Mouse (Mus musculus): ENCODE data around the gene Itpkc. TPM values are rescaled to one million over a fixed set of nuclear protein-coding genes. Genes with fewer than 3 reads are reported as not detected.

The Itpkc gene
- polyA plus RNA-seq (2012; ENCODE audit: low replicate concordance), result 6.4 and 6.7 TPM in 2 replicates

DNA sequence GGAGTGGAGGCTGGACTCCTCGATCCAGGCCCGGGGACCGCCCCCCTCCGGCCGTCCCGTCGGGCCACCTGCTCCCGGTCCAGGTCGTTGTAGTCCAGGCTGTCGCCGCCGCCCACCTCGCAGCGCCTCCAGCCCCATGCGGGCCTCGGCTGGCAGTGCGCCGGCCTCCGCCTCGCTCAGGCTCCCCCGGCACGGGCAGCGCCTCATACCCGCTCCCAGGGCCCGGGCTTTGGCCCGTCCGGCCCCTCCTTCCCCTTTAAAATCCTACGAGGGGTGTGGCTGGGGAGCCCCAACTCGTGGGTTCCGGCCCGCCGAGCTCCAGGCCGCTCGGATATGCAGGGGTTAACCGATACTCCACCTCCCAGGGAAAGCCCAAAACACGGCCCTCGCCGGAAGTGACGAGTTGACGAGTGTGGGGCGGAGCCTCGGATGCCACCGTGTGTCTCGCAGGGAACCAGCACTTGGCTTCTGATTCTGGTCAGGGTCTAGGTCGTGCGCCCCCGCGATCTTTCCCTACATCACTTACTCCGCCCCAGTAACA is at the start of gene Itpkc:
Gene Itpkc, minus strand, starts transcription at position 381 of the 541 bp plus-strand sequence.

DNA sequence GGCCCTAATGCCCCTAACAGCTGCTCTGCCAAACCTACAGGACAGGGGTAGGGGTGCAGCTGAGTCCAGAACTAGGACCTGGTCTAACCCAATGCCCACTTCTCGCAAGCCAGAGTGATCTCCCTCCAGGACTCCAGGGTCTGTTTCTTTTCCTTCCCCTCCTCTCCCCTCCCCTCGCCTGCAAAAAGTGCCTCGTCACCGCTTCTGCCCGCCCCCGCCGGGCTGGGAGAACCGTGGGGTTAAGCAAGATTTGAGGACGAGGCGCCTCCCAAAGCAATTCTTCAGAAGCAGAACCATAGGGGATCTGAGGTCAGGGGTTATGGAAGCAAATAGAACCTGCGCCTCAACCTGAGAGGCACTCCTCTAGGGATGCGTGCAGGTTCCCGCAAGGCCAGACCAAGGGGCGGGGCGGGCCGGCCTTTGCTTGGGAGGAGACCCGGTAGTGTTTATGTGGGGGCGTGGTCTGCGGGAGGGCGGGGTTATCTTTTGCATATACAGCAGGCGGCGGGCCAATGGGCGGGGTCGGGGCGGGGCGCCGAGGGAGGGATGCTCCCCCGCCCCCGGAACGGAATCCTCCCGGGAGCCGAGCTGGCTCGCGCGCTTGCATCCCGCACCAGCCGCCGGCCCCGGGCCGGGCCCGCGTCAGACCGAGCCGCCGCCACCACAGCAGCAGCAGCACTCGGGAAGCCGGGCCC is 29.9 kb upstream of the Itpkc start, which contains the start of gene Numbl:
Gene Numbl, plus strand, starts transcription at position 229 of the 695 bp plus-strand sequence.

DNA sequence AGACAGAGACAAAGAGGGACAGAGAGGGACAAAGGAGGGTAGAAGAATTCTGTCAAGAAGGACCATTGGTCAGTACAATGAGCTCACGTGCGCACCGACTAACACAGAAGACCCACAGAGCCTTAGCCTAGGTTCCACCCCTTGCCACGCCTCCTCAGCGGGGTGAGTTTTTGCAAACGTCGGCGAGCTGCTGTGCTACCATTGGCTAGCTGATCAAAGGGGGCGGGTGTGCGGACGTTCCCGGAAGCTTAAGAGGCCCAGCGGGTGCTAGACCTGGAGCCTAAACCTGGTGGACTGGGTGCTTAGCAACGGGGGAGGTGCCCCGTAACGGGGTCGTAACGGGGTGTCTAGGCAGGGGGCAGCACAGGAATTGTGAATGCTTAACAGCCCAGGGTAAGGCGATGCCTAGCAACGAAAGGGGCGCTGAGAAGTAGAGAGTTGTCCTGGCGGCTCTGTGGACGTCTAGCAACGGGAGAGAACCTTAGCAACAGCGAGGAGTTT is 4.4 kb upstream of the Itpkc start, which contains the start of gene Coq8b:
Gene Coq8b, plus strand, starts transcription at position 243 of the 501 bp plus-strand sequence.

DNA sequence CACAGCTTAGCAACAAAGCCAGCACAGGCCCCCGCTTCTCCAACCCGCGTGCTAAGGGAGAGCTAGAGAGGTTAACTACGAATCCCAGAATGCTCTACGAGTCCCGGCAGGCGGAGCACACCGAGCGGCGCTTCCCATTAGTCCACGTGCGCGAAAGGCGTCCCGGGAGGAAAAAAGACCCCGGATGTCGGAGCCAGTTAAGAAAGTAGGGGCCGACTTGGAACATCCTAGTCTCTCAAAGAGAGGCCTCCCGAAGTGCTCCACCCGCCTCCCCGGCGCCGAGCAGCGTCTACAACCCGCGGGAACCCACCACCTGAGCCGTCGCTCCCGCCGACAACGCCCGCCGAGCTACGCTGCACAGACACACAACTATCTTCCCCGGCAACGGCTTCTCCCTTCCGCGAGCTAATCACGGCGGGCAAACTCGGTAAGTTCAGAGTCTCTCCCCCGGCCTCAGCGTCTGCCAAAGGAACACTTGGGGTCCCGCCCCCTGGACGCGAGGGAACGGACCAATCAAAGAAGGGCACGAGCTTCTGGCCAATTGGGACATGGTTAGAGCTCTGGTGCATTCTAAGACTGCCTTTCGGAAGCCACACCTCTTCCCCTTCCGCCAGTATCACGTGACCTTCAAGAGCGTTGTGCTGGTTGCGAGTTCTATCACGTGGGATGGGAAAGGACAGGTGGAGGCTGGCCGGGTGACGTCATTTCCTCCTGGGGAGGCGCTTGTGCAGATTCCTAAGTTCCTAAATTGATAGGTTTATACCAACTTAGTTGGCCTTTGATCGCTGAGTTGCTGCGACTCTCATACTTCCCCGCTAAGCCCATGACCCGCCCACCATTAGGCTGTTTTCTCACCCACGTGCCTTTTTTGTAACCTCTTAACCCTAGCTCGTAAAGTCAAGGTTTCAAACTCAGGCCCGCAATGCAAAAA is 32.5 kb downstream of the Itpkc start, which contains the start of the genes BC024978 and Snrpa:
Gene BC024978, plus strand, starts transcription at position 101 of the 931 bp plus-strand sequence.
Gene Snrpa, minus strand, starts transcription at position 591 of the 931 bp plus-strand sequence.

DNA sequence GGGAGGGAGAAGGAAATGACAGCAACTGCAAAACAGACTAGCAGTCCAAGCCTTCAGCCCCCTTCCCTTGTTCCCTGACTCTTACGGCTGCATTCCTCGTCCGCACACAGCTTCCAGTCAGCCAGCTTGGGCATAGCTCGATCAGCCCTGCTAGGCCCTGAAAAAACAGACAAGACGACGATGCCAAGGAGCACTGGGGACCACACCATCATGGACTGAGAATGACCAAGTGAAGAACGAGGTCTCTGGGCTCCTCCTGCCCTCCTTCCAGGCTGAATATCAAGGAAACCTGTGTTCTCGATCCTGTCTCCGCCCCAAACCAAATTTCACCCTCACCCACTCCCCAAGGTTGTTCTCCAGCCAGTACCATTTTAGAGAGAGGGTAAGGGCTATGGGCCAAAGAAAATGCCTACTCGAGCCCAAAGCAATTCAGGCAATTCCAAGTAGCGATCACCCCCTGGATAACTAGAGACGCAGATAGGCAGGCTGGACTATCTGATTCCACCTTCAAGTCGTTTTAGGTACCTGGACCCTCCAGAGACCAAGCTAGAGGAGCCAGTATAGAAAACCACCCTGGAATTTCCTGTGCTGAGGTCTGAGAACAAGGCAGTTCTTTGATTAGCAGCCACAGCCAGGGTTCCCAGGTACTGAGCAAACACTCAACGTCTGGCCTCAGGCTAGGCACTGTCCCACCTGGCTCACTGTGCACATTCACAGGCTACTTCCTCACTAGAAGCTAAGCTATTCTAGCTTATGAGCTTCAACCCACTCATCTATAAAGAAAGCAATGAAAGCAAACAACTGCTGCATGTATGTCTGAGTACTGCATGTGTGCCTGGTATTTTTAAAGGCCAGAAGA is 47.4 kb downstream of the Itpkc start, which contains the start of the genes Gm21983 and Mia:
Gene Gm21983, minus strand, starts transcription at position 250 of the 859 bp plus-strand sequence.
Gene Mia, minus strand, starts transcription at position 321 of the 859 bp plus-strand sequence.

DNA sequence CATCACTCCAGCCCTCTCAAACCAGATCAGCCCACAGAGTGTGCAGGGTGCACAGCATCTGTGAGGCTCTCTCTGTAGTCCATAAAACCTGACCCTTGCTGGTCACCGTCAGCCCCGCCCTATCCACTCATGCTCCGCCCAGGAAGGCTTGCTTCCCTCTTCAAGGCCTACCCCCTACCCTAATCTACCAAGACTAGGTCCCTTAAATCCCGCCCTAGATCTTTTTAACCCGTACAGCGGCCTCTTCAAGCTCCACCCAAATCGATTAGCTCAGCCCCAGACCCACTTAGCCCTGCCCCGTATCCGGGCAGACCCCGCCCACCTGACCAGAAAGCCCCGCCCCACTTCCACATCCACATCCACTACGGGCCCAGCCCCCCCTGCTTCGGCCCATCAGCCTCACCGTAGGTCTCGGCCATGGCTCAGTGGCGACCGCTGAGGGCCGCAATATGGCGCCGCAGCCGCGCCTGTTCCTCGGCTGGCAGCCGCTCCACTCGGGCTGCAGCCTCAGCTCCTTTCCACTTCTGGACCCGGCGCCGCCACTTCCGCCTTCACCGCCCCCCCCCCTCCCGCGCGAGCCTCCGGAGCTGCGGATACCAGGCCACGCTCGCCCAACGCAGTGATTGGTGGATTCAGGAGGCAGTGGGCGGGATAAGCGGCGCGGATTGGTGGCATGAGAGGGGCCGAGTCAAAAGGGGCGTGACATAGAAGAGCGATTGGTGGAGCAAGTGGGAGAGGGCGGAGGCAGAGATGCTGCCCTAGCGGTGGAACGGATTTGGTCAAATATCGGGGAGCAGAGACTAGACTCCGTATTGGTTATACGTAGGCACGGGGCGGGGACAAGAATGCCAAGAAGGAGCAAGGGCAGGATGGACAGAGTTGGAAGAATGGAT is 49.9 kb downstream of the Itpkc start, which contains the start of gene Rab4b:
Gene Rab4b, minus strand, starts transcription at position 573 of the 893 bp plus-strand sequence.

DNA sequence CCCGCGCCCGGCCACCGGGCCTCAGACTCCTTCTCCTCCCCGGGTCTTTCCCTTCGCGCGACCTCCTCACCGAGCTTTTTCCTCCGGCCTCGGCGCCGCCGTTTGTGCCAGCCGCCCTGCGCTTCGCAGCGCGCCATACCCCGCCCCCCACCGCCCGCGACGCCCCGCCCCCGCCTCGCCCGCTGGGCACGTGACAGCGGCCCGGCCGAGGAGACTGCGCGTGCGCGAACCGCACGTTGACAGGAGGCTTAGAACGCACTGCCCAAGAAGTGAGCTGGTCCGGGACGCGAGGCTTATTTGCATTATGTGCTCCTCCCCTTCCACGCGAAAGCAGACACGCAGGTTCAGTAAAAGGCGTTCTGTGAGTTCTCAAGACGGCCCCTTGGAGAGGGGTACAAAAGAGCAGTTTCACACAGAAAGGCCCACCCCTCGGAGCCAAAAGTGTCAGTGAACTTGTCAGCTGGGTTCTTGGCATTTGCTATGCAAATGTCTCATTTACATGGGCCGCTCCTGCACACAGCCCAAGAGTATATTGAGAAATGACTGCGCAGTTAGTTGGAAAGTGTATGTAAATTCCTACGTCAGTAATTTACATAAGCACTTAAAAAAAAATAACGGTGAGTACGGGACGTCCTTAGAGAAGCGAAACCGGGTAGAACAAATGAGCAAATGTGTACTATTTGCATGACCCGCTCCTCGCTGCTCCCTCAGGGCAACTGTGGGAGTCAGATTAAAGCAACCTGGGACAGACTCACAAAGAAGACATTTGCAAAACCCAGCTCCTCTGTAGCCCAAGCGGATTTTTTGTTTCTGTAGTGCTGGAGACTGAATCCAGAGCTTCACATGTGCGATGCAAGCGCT is 61.6 kb downstream of the Itpkc start, which contains the start of gene Egln2:
Gene Egln2, minus strand, starts transcription at position 189 of the 861 bp plus-strand sequence.

Other genes with a start within 250 kb of the Itpkc start
- gene Cyp2a12, start 199.6 kb downstream of the Itpkc start, polyA plus RNA-seq (2012; ENCODE audit: low replicate concordance), result not detected in 2 replicates
- gene Cyp2f2, start 108.8 kb downstream of the Itpkc start, polyA plus RNA-seq (2012; ENCODE audit: low replicate concordance), result not detected in 2 replicates
- gene Cyp2t4, start 74.9 kb downstream of the Itpkc start, polyA plus RNA-seq (2012; ENCODE audit: low replicate concordance), result not detected in 2 replicates
- 85.8 and 214 TPM in 2 replicates for gene Egln2, start 61.9 kb downstream of the Itpkc start, polyA plus RNA-seq (2012; ENCODE audit: low replicate concordance)
- 507 and 1,007 TPM in 2 replicates for gene Rab4b, start 49.8 kb downstream of the Itpkc start, polyA plus RNA-seq (2012; ENCODE audit: low replicate concordance)
- gene Gm21983, start 47.6 kb downstream of the Itpkc start, polyA plus RNA-seq (2012; ENCODE audit: low replicate concordance), result 0.13 TPM in 1 of 2 replicates, not detected in the other
- gene Mia, start 47.5 kb downstream of the Itpkc start, polyA plus RNA-seq (2012; ENCODE audit: low replicate concordance), result not detected in 2 replicates
- 9.7 and 10.4 TPM in 2 replicates for gene BC024978, start 32.9 kb downstream of the Itpkc start, polyA plus RNA-seq (2012; ENCODE audit: low replicate concordance)
- gene Snrpa, start 32.4 kb downstream of the Itpkc start, polyA plus RNA-seq (2012; ENCODE audit: low replicate concordance), result 179 and 552 TPM in 2 replicates
- 41.1 and 48.7 TPM in 2 replicates for gene Coq8b, start 4.4 kb upstream of the Itpkc start, polyA plus RNA-seq (2012; ENCODE audit: low replicate concordance)
- gene Numbl, start 29.8 kb upstream of the Itpkc start, polyA plus RNA-seq (2012; ENCODE audit: low replicate concordance), result 2.6 and 5.3 TPM in 2 replicates
- gene Ltbp4, start 109.0 kb upstream of the Itpkc start, polyA plus RNA-seq (2012; ENCODE audit: low replicate concordance), result 1.6 and 4.7 TPM in 2 replicates
- 259 and 317 TPM in 2 replicates for gene Shkbp1, start 127.4 kb upstream of the Itpkc start, polyA plus RNA-seq (2012; ENCODE audit: low replicate concordance)
- gene Gm20479, start 128.8 kb upstream of the Itpkc start, polyA plus RNA-seq (2012; ENCODE audit: low replicate concordance), result not detected in 2 replicates
- 0.42 and 0.73 TPM in 2 replicates for gene Sptbn4, start 219.0 kb upstream of the Itpkc start, polyA plus RNA-seq (2012; ENCODE audit: low replicate concordance)
- 108 and 391 TPM in 2 replicates for gene Blvrb, start 219.3 kb upstream of the Itpkc start, polyA plus RNA-seq (2012; ENCODE audit: low replicate concordance)
- 13.7 and 44.3 TPM in 2 replicates for gene Sertad3, start 245.1 kb upstream of the Itpkc start, polyA plus RNA-seq (2012; ENCODE audit: low replicate concordance)